Mouse (Mus musculus) brown adipose tissue, adult 24 weeks (tissue): Measurements from ENCODE around the gene Pank1. TPM values are rescaled to one million over a fixed set of nuclear protein-coding genes. Genes with fewer than 3 reads are reported as not detected.

Source experiments
- H3K27ac ChIP-seq: fragments of 200-500 bp; replicated peaks from 2 replicates; pipeline ENCODE4 v1.5.1; 2012; ENCODE audit warnings: low read depth, mild to moderate bottlenecking, low read length
- H3K4me1 ChIP-seq: fragments of 200-500 bp; 2 replicates; pipeline ENCODE4 v1.6.1; 2012; ENCODE audit warnings: low read length, mixed read lengths; ENCODE audit not compliant: control insufficient read depth, insufficient read depth, insufficient read length
- H3K4me3 ChIP-seq: fragments of 200-500 bp; 2 replicates; pipeline ENCODE4 v1.5.1; 2012; ENCODE audit warnings: low read depth, mild to moderate bottlenecking, low read length, moderate library complexity; ENCODE audit not compliant: insufficient read depth
- polyA plus RNA-seq: library from polyadenylated mRNA; stranded (reverse); fragments of >200 nt; gene quantifications from 2 replicates; pipeline ENCODE4 v1.2.4, GENCODE M21; 2012; ENCODE audit not compliant: missing spikeins, insufficient read depth, insufficient read length

The Pank1 gene
- polyA plus RNA-seq, result 200 and 231 TPM in 2 replicates

DNA sequence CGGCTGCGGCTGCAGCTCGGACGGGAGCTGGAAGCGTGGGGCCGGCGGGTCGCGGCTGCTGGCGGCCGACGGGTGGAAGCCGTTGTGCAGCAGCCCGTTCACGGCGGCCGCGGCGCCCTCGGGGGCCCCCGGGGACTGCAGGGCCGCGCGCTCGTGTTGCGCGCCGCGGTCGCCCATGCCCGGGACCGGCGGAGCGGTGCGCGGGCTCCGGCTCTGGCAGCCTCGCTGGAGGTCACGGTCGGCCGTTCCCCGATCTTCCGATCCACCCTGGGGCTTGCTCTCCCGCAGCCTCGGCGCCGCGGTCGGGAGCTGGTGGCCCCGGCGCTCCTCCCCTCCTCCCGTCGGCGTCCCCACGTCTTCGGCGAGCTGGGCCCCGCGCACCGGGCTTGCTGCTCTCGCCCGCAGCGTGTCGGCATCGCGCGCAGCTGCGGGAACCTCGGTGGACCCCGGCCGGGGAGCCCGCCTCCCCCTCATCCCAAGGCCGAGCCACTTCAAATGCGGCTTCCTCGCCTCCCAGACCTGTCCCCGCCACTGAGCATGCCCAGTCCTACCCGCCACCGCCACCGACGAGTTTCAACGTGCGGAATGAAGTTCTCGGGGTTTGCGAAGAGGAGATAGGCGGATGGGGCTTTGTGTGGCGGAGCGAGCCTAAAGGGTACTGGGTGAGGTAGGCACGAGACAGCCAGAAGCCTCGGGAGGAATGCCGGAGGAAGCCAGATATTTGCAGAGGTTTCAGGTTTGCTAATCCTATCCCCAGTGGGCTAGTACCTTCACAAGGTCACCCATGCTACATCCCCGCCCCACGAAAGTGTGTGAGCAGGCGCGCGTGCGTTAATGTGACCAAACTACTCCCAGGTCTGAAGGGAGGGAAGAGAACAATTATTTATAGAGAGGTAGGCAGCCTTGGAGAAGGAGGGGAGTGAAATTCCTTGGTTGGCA is at the start of gene Pank1:
TSS of gene Pank1 (minus strand) at position 853 of the 939 bp plus-strand sequence.
- H3K27ac ChIP-seq, result peak within 1 kb of the TSS; percentile 92
- peaks cover 11% of the 10 kb centered on the region; the same call in 1 of the 2 replicates for H3K4me1 ChIP-seq
- peak within 1 kb of the TSS; percentile 91 for H3K4me3 ChIP-seq

DNA sequence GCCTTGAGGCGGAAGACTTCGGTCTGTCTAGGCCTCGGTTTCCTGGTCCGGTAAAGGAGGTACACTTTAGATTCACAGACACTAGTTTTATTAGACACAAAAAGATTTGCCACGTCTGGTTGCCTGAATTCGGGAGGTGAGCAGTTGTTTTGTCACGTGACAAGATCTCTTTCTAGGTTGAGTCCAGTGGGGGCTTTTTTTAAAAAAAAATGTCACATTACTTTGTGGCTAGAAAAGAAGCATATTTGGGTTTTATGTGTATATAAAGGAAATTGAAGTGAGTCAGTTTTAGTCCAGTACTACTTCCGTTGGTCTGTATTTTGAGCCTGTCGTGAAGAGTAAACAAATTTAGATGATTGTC is 43.3 kb upstream of the Pank1 start:
- H3K4me1 ChIP-seq, result no peaks in the 10 kb centered on the region
- H3K4me3 ChIP-seq, result peak overlapping the region; percentile 98
- H3K27ac ChIP-seq, result no peak overlapping the region

DNA sequence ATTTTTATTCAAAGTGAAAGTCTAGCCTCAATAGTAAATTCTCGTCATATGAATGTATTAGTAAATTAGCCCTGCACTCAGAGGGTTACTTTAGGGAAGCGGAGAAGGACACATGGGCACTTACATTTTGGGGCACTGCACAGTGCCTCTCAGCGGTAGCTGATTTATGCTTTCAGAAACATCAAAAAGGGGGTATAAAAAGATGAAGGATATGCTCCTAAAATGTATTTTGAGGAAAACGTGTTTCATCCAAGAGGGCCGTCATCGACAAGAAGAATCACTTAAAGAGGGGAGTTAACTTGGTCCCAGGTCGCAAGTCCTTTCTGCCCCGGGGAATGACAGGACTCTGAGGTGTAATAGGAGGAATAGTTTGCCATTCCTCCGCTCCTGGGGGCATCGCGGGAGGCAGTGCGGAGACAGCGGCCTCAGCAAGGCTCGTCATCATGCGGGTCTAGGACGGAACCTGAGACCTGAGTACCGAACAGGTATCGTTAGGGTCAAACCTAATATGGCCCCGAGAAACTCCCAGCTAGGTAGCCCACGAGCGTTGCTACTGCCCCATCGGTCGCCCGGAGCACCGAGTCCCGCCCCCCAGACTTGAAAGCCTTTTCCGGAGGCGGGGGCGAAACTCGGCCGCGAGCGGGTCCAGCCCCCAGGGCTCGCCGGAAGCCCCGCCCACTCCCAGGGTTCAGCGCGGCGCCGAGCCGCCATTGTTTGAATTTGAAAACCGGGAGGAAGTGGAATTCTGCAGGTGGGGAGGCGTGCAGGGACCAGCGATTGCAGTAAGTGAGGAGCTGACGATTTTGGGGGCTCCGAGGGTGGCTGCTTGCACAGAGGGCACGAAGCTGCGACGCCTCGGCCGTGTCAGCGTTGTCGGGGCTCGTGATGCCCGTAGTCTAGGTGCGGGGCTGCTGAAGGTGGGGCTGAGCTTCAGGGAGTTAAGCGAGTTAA is 42.7 kb upstream of the Pank1 start, which contains the start of gene Kif20b:
TSS of gene Kif20b (plus strand) at position 710 of the 951 bp plus-strand sequence.
- Histone ChIP-seq H3K4me1 (no peaks in the 10 kb centered on the region), H3K4me3 (peak within 1 kb of the TSS; percentile 98), H3K27ac (peak within 1 kb of the TSS; percentile 85)

DNA sequence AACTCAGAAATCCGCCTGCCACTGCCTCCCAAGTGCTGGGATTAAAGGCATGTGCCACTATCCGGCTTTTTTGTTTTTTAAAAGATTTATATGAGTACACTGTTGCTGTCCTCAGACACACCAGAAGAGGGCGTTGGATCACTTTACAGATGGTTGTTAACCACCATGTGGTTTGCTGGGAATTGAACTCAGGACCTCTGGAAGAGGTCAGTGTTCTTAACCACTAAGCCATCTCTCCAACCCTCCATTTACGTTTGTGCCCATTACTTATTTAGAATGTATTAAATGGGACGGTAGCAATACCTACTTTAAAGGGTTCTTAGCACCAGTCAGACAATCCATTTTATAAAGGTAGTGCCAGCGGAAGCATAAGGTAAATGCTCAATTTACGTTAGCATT is 42.0 kb upstream of the Pank1 start:
- no peaks in the 10 kb centered on the region for H3K4me1 ChIP-seq
- peak overlapping the region; percentile 98 for H3K4me3 ChIP-seq
- no peak overlapping the region for H3K27ac ChIP-seq

DNA sequence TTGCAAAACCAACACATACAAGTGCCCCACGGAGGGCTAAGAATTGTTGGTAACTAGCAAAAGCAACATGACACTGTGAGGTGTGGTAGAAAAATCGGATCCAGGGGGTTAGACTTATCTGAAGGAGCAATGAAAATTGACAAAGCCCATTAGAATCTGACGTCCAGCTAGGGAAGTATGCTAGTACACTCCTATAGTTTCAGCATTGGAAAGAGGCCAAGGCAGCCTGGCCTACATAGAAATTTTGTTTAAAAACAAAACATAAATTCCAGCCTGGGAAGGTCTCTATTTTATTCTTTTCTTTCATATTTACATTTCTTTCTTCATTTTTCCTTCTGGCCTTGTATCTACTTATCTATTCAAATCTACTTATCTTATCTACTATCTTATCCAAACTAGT is 41.3 kb upstream of the Pank1 start:
- H3K4me1 ChIP-seq, result no peaks in the 10 kb centered on the region
- H3K4me3 ChIP-seq, result no peak overlapping the region
- no peak overlapping the region for H3K27ac ChIP-seq

DNA sequence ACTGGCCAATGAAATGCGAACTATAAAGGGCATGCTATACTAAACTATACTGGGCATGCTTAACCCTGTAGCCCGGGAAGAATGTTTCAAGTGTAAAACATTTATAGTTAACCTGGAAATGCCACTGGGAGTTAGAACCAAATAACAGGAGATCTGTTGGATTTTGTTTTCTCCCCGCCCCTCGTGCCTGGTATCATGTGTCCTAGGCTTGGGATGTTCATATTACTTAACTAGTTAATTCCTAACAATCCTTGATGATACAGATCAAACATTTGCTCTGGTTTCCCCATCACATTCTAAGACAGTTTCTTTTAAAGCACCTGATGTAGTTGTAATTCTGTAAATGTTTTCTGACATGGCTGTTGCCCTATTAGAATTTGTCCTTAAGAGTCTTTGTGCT is 40.8 kb upstream of the Pank1 start:
- no peak overlapping the region for H3K27ac ChIP-seq
- no peak overlapping the region for H3K4me3 ChIP-seq
- no peaks in the 10 kb centered on the region for H3K4me1 ChIP-seq

DNA sequence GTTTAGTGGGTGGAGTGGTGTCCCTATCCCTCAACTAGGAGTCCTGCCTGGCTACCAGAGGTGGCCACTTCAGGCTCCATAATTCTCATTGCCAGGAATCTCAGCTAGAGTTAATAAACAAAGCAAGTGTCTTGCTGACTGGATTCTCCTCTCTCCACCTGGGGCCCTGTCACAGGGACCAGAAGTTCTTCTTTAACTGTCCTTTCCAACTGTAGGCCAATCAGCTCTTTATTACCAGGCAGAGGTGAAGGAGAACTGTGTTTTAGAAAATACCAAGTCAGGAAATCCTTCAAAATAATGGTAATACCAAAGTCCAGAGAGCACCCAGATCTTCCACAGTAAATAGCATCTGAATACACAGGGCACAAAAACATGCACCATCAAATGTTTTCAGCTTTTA is 33.1 kb upstream of the Pank1 start:
- peaks cover 4% of the 10 kb centered on the region for H3K4me1 ChIP-seq
- H3K27ac ChIP-seq, result no peak overlapping the region
- no peak overlapping the region for H3K4me3 ChIP-seq

DNA sequence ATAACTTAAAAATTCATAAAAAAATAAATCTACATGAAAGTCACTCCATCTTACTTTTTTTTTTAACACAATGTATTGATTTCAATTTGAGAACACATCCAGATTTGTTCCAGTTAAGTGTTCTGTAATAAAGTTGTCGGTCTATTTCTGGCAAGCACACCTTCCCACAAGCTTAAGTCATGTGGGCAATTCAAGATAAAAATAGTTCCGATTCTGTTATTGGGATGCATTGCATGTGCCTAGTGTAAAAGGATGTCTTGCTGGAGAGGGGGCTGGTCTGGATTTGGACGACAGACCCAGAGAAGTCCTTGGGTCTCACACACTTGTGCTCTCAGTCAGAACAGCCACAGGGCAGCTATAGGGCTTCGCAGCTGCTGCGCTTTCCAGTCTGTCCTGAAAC is 27.5 kb upstream of the Pank1 start:
- Histone ChIP-seq H3K27ac (no peak overlapping the region), H3K4me3 (no peak overlapping the region), H3K4me1 (peaks cover 4% of the 10 kb centered on the region)

DNA sequence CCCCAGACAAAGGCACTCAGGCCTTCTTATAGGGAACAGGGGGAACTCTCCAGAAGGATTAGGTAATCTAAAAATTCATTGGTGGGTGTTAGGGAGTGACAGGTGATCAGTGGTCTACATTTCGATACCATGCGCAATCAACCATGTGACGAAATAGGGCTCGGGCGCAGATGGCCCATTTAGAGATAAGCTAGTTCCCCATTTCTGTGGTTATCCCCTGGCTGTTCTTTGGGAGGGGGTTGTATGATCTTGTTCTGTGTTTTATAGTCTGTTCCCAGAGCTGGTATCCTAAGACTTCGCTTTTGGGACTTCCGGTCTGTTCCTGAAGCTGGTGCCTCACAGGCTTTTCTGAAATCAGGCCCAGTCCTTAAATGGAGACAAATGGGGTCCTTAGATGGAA is 26.2 kb upstream of the Pank1 start:
- H3K4me3 ChIP-seq, result no peak overlapping the region
- H3K4me1 ChIP-seq, result peaks cover 9% of the 10 kb centered on the region
- no peak overlapping the region for H3K27ac ChIP-seq

DNA sequence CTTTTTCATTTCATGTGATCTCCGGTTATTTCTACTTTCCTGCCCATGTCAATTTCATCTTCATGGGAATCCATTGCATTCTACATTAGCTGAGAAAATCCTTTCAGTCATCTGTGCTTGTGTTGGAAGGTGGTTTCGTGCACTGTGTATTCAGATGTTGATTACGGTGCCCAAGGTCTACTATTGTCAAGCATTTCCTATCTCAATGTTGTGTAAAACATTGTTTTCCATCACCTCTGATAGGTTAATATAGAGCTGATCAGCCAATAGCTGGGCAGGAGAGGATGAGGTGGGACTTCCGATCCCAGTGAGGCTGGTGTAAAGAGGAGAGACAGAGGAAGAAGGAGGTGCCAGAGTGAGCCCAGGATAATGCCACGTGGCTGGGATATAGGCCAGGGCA is 24.8 kb upstream of the Pank1 start:
- peaks cover 14% of the 10 kb centered on the region for H3K4me1 ChIP-seq
- no peak overlapping the region for H3K4me3 ChIP-seq
- no peak overlapping the region for H3K27ac ChIP-seq

DNA sequence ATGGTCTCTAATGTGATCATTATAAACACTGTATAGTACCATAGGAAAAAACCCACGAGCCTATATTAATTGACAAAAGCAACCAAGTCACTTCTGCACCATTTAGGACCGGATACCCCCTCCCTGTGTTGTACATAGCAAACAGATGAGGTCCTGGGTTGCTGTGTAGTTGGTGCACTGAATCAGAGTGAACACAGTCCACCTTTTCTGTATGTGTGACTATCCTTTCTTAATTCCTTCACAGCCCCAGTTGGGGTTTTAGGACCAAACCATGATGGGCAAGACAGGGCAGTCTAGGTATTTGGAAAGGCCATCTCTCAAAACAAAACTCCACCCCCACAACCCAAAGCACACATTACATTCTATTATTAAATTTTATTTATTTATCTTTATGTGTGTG is 22.5 kb upstream of the Pank1 start:
- Histone ChIP-seq H3K4me1 (peaks cover 13% of the 10 kb centered on the region; the same call in 1 of the 2 replicates), H3K4me3 (no peak overlapping the region), H3K27ac (peak overlapping the region; percentile 61; the same call in 1 of the 2 replicates)

DNA sequence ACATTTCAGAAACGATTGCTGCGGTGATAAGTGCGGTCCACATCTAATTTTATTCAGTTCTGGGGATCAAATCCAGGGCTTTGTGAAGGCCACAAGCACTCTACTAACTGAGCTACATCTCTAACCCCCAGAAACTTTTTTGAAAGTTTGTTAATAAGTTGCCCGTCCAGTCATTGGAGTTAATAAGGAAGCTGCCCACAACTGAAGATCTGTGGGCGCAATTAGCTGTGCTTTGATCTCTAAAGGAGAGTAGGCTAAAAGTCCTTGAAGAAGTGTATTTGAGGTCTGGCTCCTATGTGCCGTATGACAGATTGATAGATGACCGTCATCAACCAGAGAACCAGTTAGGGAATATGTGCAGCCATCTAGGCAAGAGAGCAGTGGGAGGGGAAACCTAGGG is 22.0 kb upstream of the Pank1 start:
- Histone ChIP-seq H3K4me3 (no peak overlapping the region), H3K27ac (peak overlapping the region; percentile 91), H3K4me1 (peaks cover 13% of the 10 kb centered on the region; the same call in 1 of the 2 replicates)

DNA sequence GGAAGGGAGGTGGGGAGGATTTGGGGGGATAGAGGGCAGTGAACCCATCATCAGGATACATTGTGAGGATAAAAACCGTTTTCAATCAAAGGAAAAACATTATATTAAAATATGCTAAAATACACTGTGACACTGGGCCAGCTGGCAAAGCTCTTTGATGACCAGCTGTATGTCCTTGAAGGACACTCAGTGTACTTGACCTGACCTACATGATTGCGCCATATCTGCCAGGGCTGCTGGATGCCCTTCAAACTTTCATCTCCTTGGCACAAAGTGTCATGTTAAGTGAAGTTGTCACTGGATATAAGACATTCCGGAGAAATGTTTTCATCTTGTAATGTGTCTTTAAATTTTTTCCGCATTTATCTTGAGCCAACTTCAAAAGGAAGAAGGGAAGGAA is 19.7 kb upstream of the Pank1 start:
- Histone ChIP-seq H3K4me1 (peaks cover 13% of the 10 kb centered on the region; the same call in 1 of the 2 replicates), H3K27ac (peak overlapping the region; percentile 90), H3K4me3 (no peak overlapping the region)

DNA sequence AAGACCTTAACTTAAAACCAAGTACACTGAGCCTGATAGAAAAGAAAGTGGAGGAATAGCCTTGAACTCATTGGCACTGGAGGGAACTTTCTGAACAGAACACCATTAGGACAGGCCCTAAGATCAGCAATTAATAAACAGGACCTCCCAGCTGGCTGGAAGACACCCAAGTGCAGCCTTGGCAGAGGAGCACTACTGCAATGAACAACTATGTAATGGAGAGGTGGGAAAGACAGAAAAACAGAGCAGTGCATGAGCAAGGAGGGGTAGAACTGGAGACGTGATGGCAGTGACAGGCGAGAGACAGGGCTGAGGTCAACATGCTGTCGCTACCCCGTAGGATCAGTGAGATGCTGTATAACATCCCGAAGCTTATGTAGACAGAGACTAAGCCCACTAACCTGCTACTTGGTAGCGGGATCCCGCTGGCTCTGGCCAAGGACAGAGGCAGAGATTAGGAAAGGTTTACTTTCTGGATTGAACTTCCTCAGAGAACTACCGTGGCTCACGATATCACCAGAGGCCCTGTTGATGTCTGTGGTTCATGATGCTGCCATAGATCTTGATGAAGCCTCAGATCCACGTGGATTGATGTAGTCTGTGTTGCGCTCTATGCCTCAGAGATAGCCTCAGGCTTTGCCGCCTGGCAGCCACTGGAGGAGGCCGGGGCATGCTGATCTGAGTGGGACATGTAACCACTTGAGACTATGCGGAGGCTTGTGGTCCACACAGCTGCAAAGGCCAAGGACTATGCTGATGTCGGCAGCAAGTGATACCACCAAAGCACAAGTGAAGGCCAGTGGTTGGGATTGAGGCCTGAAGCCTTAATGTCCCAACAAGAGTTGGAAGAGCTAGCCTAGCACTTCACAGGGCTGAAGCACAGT is 18.1 kb upstream of the Pank1 start:
- Histone ChIP-seq H3K27ac (peak overlapping the region; percentile 58), H3K4me3 (no peak overlapping the region), H3K4me1 (peaks cover 13% of the 10 kb centered on the region; the same call in 1 of the 2 replicates)
